Mouse (Mus musculus): ENCODE results near the gene Pde11a. TPM values are rescaled to one million over a fixed set of nuclear protein-coding genes. Genes with fewer than 3 reads are reported as not detected.
A peak's percentile ranks its signal among the peaks of the same experiment; 100 is the strongest.

The Pde11a gene
- polyA plus RNA-seq, 1 experiment from 2014 or later = 0.36 TPM

- no peak overlapping the region for H3K4me3 ChIP-seq (ENCODE audit: low read depth, low read length)
- no peak for ATAC-seq (ENCODE audit: low FRiP score)
- no peak overlapping the region for H3K27ac ChIP-seq (ENCODE audit: low read depth, low read length)
- H3K36me3 ChIP-seq (ENCODE audit: control insufficient read depth, insufficient read depth, low read length) = no peaks in the 10 kb centered on the region
- no peaks in the 10 kb centered on the region for H3K9me3 ChIP-seq (ENCODE audit: control insufficient read depth, low read length)
- H3K9ac ChIP-seq (ENCODE audit: low read depth, low read length) = no peak overlapping the region
- 74% methylated on average over 10 of the region's 10 CpGs for WGBS
- H3K27me3 ChIP-seq (ENCODE audit: control insufficient read depth, insufficient read depth, low read length) = no peaks in the 10 kb centered on the region
- no peaks in the 10 kb centered on the region for H3K4me1 ChIP-seq (replicated peaks; ENCODE audit: control insufficient read depth, insufficient read depth, low read length)
- no peak overlapping the region for H3K4me2 ChIP-seq (replicated peaks; ENCODE audit: low read depth, low read length)
- DNase-seq (ENCODE audit: low spot score) = no peak
Observed at GRCm38 (mm10) chr2:76248242-76248641, 90.3 kb downstream of the Pde11a start.

DNA sequence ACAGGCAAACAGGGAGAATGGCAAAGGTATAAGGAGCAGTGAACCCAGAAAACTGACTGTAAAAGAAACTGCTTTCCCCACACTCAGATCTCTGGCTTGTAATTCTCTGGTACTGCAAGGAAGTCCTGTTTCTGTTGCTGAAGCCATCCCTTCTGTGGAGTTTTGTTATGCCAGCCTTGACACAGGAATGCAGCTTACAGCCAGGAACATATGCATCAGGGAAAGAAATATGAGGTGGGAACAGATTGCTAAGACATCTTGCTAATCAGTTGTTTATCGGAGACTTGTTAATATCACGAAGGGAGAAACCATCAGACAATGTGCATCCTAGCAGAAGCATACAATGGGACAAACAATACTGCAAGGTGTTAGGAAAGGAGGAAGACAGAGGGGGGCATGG is 99.4 kb downstream of the Pde11a start:
- Histone ChIP-seq H3K9me3 (ENCODE audit: control insufficient read depth, low read length) (no peaks in the 10 kb centered on the region), H3K4me3 (ENCODE audit: low read depth, low read length) (no peak overlapping the region), H3K4me1 (replicated peaks; ENCODE audit: control insufficient read depth, insufficient read depth, low read length) (no peaks in the 10 kb centered on the region), H3K36me3 (ENCODE audit: control insufficient read depth, insufficient read depth, low read length) (no peaks in the 10 kb centered on the region), H3K9ac (ENCODE audit: low read depth, low read length) (no peak overlapping the region), H3K27me3 (ENCODE audit: control insufficient read depth, insufficient read depth, low read length) (no peaks in the 10 kb centered on the region), H3K27ac (ENCODE audit: low read depth, low read length) (no peak overlapping the region), H3K4me2 (replicated peaks; ENCODE audit: low read depth, low read length) (no peak overlapping the region)
- DNase-seq (ENCODE audit: low spot score) (no peak), ATAC-seq (ENCODE audit: low FRiP score) (no peak)
- 94% methylated on average over 2 of the region's 2 CpGs for whole genome bisulfite sequencing

DNA sequence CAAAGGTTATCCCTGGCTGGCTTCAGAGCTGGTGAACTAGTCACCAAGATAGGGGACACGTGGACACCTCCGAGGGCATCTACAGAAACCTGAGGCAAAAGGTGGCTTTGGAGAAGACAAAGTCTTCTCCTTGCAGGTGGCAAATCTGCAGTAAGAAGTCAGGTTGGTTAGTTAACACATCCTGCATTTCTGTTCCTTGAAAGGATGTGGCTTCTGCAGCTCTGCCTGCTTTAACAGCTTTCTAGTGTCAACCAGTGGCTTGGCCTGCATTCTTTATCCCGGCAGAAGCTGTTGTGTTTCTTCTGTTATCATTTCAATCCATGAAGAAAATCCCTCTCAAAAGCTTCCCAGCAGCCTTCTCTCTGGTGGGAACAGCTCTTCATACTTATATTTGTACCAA is 100.1 kb downstream of the Pde11a start:
- no peak for ATAC-seq (ENCODE audit: low FRiP score)
- Histone ChIP-seq H3K9ac (ENCODE audit: low read depth, low read length) (no peak overlapping the region), H3K9me3 (ENCODE audit: control insufficient read depth, low read length) (no peaks in the 10 kb centered on the region), H3K36me3 (ENCODE audit: control insufficient read depth, insufficient read depth, low read length) (no peaks in the 10 kb centered on the region), H3K4me2 (replicated peaks; ENCODE audit: low read depth, low read length) (no peak overlapping the region), H3K4me1 (replicated peaks; ENCODE audit: control insufficient read depth, insufficient read depth, low read length) (no peaks in the 10 kb centered on the region), H3K4me3 (ENCODE audit: low read depth, low read length) (no peak overlapping the region), H3K27ac (ENCODE audit: low read depth, low read length) (no peak overlapping the region), H3K27me3 (ENCODE audit: control insufficient read depth, insufficient read depth, low read length) (no peaks in the 10 kb centered on the region)
- 91% methylated on average over 3 of the region's 3 CpGs for WGBS
- DNase-seq (ENCODE audit: low spot score) = no peak

DNA sequence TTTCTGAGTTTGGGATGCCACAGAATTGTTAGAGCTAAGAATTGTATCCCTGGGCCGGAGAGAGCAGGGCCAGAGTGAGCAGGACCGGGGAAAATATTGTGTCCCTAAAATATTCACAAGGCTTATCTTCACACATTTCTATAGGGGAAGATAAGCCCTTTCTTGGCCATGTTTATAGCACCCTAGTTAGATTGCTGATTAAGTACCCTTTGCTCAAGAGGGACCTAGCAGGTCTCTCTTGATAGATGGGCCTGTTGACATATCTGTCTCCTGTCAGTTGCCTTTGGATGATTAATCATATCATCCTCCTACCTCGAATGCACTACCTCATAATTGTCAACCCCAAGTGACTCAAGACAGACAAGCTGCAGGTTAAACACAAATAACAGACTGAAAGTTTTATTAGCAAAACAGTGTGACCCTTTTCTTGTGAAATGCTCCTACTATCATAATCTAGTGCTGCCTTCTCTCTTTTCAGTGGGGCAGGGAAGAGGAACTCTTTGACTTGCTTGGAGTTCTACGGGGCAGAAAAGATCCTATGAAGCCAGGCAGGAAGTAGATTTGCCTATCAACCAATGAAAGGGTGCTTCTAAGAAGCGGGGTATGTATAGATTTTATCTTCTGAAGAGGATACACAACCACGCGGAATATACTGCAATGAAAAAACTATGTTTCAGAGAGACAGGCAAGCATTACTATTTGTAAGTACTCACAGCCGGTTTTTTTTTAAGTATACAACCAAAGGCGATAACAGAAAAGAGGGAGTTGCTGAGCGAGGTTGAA is 100.7 kb downstream of the Pde11a start:
- Histone ChIP-seq H3K9ac (ENCODE audit: low read depth, low read length) (no peak overlapping the region), H3K9me3 (ENCODE audit: control insufficient read depth, low read length) (no peaks in the 10 kb centered on the region), H3K4me3 (ENCODE audit: low read depth, low read length) (no peak overlapping the region), H3K4me2 (replicated peaks; ENCODE audit: low read depth, low read length) (no peak overlapping the region), H3K27ac (ENCODE audit: low read depth, low read length) (no peak overlapping the region), H3K4me1 (replicated peaks; ENCODE audit: control insufficient read depth, insufficient read depth, low read length) (no peaks in the 10 kb centered on the region), H3K36me3 (ENCODE audit: control insufficient read depth, insufficient read depth, low read length) (no peaks in the 10 kb centered on the region), H3K27me3 (ENCODE audit: control insufficient read depth, insufficient read depth, low read length) (no peaks in the 10 kb centered on the region)
- DNase-seq (ENCODE audit: low spot score) = no peak
- WGBS = 90% methylated on average over 10 of the region's 10 CpGs
- ATAC-seq (ENCODE audit: low FRiP score) = no peak

DNA sequence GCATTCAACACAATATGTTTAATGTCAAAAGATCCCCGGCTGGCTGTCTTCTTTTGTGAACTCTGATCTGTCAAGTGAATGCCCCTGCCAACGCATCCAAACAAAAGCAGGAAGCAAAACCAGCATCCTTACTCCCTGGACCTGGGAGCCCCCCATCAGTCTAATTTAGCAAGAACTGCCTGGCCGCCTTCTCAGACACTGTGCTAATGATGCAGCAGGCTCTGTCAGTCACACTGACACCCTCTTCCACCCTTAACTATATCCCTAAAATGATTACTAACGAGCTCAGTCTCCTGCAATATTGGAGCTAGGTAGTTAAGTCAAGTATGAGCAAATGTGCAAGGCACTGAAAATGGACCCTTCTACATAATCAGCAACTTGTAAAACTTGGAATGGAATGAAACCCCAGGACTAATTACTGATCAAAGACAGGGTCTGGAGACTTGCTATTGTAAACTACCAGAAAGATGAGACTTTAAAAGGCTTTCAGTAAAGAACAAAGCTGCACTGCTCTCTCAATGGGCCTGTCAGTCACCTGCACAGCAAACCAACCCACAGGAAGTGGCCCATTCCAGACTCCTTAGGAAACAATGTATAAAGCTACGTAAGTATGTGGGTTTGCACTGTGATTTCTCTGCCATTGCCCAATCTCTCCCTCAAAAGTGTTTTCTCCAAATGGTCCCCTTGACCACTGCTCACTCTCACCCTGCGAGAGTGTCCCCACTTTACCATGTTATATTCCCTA is 118.0 kb downstream of the Pde11a start:
- DNase-seq (ENCODE audit: low spot score) (no peak), ATAC-seq (ENCODE audit: low FRiP score) (no peak)
- H3K36me3 ChIP-seq (ENCODE audit: control insufficient read depth, insufficient read depth, low read length) = no peaks in the 10 kb centered on the region
- H3K9me3 ChIP-seq (ENCODE audit: control insufficient read depth, low read length) = no peaks in the 10 kb centered on the region
- H3K27ac ChIP-seq (ENCODE audit: low read depth, low read length) = no peak overlapping the region
- no peak overlapping the region for H3K9ac ChIP-seq (ENCODE audit: low read depth, low read length)
- H3K27me3 ChIP-seq (ENCODE audit: control insufficient read depth, insufficient read depth, low read length) = no peaks in the 10 kb centered on the region
- no peaks in the 10 kb centered on the region for H3K4me1 ChIP-seq (replicated peaks; ENCODE audit: control insufficient read depth, insufficient read depth, low read length)
- H3K4me3 ChIP-seq (ENCODE audit: low read depth, low read length) = no peak overlapping the region
- no peak overlapping the region for H3K4me2 ChIP-seq (replicated peaks; ENCODE audit: low read depth, low read length)
- WGBS = 39% methylated on average over 6 of the region's 6 CpGs

DNA sequence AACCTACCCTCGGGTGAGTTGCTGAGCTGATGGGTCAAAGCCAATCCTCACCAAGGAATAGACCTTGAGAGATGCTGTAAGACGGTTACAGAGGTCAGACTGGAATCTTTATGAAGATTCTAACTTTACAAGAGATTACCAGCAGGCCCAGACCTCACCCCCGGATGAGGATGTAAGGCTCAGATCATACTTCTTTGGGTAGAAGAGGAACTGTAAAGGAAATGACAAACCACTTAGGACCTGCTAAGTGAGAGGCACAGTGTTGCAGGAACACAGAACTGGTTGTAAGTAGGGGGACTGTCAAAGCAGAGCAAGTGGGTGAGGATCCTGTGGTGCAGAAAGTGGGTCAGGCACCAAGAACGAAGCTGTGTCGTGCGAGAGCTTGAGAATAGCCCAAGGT is 119.0 kb downstream of the Pde11a start:
- Histone ChIP-seq H3K4me1 (replicated peaks; ENCODE audit: control insufficient read depth, insufficient read depth, low read length) (no peaks in the 10 kb centered on the region), H3K4me3 (ENCODE audit: low read depth, low read length) (no peak overlapping the region), H3K27me3 (ENCODE audit: control insufficient read depth, insufficient read depth, low read length) (no peaks in the 10 kb centered on the region), H3K36me3 (ENCODE audit: control insufficient read depth, insufficient read depth, low read length) (no peaks in the 10 kb centered on the region), H3K27ac (ENCODE audit: low read depth, low read length) (no peak overlapping the region), H3K9me3 (ENCODE audit: control insufficient read depth, low read length) (no peaks in the 10 kb centered on the region), H3K9ac (ENCODE audit: low read depth, low read length) (no peak overlapping the region), H3K4me2 (replicated peaks; ENCODE audit: low read depth, low read length) (no peak overlapping the region)
- no peak for ATAC-seq (ENCODE audit: low FRiP score)
- 90% methylated on average over 6 of the region's 6 CpGs for WGBS
- DNase-seq (ENCODE audit: low spot score) = no peak

GRCm38 (mm10) chr2:76216146-76216545 is 122.4 kb downstream of the Pde11a start:
- WGBS = 65% methylated on average over 7 of the region's 7 CpGs
- Histone ChIP-seq H3K4me3 (ENCODE audit: low read depth, low read length) (no peak overlapping the region), H3K4me1 (replicated peaks; ENCODE audit: control insufficient read depth, insufficient read depth, low read length) (no peaks in the 10 kb centered on the region), H3K27me3 (ENCODE audit: control insufficient read depth, insufficient read depth, low read length) (no peaks in the 10 kb centered on the region), H3K9me3 (ENCODE audit: control insufficient read depth, low read length) (no peaks in the 10 kb centered on the region), H3K27ac (ENCODE audit: low read depth, low read length) (no peak overlapping the region), H3K9ac (ENCODE audit: low read depth, low read length) (no peak overlapping the region), H3K36me3 (ENCODE audit: control insufficient read depth, insufficient read depth, low read length) (no peaks in the 10 kb centered on the region), H3K4me2 (replicated peaks; ENCODE audit: low read depth, low read length) (no peak overlapping the region)
- ATAC-seq (ENCODE audit: low FRiP score) (no peak), DNase-seq (ENCODE audit: low spot score) (peak; percentile 62)

GRCm38 (mm10) chr2:76215219-76215618 is 123.4 kb downstream of the Pde11a start:
- Histone ChIP-seq H3K4me3 (ENCODE audit: low read depth, low read length) (no peak overlapping the region), H3K36me3 (ENCODE audit: control insufficient read depth, insufficient read depth, low read length) (no peaks in the 10 kb centered on the region), H3K27me3 (ENCODE audit: control insufficient read depth, insufficient read depth, low read length) (no peaks in the 10 kb centered on the region), H3K9me3 (ENCODE audit: control insufficient read depth, low read length) (no peaks in the 10 kb centered on the region), H3K27ac (ENCODE audit: low read depth, low read length) (no peak overlapping the region), H3K4me1 (replicated peaks; ENCODE audit: control insufficient read depth, insufficient read depth, low read length) (no peaks in the 10 kb centered on the region), H3K4me2 (replicated peaks; ENCODE audit: low read depth, low read length) (no peak overlapping the region), H3K9ac (ENCODE audit: low read depth, low read length) (no peak overlapping the region)
- no peak for ATAC-seq (ENCODE audit: low FRiP score)
- WGBS = 90% methylated on average over 9 of the region's 9 CpGs
- DNase-seq (ENCODE audit: low spot score) = no peak

GRCm38 (mm10) chr2:76185126-76185525 is 153.4 kb downstream of the Pde11a start:
- DNase-seq (ENCODE audit: low spot score) = no peak
- ATAC-seq (ENCODE audit: low FRiP score) = no peak
- H3K27me3 ChIP-seq (ENCODE audit: control insufficient read depth, insufficient read depth, low read length) = no peaks in the 10 kb centered on the region
- H3K9ac ChIP-seq (ENCODE audit: low read depth, low read length) = no peak overlapping the region
- no peak overlapping the region for H3K4me2 ChIP-seq (replicated peaks; ENCODE audit: low read depth, low read length)
- no peaks in the 10 kb centered on the region for H3K36me3 ChIP-seq (ENCODE audit: control insufficient read depth, insufficient read depth, low read length)
- H3K9me3 ChIP-seq (ENCODE audit: control insufficient read depth, low read length) = no peaks in the 10 kb centered on the region
- 61% methylated on average over 1 of the region's 1 CpGs for WGBS
- H3K4me3 ChIP-seq (ENCODE audit: low read depth, low read length) = no peak overlapping the region
- H3K27ac ChIP-seq (ENCODE audit: low read depth, low read length) = no peak overlapping the region
- no peaks in the 10 kb centered on the region for H3K4me1 ChIP-seq (replicated peaks; ENCODE audit: control insufficient read depth, insufficient read depth, low read length)

All from hindbrain, embryonic 11.5 days (tissue).